8 mouse cellular contexts compared by ENCODE assay signal in the genomic region with DNA sequence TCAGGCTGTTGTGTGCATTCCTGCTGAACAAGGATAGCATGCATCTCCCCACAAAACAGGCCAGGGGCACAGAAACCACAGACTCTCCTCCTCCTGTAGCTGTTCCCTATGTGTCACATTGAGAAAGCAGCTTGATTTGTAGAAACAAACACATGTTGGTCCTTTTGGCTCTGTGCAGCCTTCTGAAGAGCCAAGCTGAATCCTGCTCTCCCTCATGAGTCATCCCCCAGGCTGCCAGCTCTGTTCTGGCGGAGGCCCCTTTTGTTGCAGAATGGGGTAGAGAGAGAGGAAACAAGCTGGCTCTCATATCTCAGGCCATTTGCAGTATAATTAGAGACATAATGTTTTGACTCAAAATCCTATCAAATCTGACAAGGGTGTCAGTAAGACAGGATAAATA.
DNase-seq lines count a peak whose midpoint lies in the region; ATAC-seq and TF ChIP-seq lines count a peak whose summit lies in the region.

No protein-coding gene starts in this region.

- H3K36me3 ChIP-seq in hindbrain, embryonic 15.5 days: no peaks in the 10 kb centered on the region
- no peaks in the 10 kb centered on the region for H3K36me3 ChIP-seq in hindbrain, embryonic 12.5 days
- no peaks in the 10 kb centered on the region for H3K36me3 ChIP-seq in heart, adult 2 months (ENCODE audit: control insufficient read depth, insufficient read depth, low read length)
- no peaks in the 10 kb centered on the region for H3K36me3 ChIP-seq in neural tube, embryonic 14.5 days (ENCODE audit: control insufficient read depth, insufficient read depth, low read length)

- no peak for TF ChIP-seq EP300 in heart, adult 2 months (IDR thresholded peaks at IDR 0.05; ENCODE audit: insufficient read depth, low read depth, low read length)

- H3K4me1 ChIP-seq in hindbrain, embryonic 15.5 days (replicated peaks): peaks cover 7% of the 10 kb centered on the region; the same call in 1 of the 2 replicates
- no peaks in the 10 kb centered on the region for H3K4me1 ChIP-seq in hindbrain, embryonic 12.5 days
- no peaks in the 10 kb centered on the region; the same call in 1 of the 2 replicates for H3K4me1 ChIP-seq in cerebellum, adult 2 months (ENCODE audit: control insufficient read depth, insufficient read depth, low read length)
- no peaks in the 10 kb centered on the region for H3K4me1 ChIP-seq in heart, adult 2 months (ENCODE audit: control insufficient read depth, insufficient read depth, low read length)
- H3K4me1 ChIP-seq in neural tube, embryonic 14.5 days (ENCODE audit: control insufficient read depth, insufficient read depth, low read length): no peaks in the 10 kb centered on the region

- H3K27me3 ChIP-seq in hindbrain, embryonic 15.5 days: no peaks in the 10 kb centered on the region
- H3K27me3 ChIP-seq in hindbrain, embryonic 12.5 days: no peaks in the 10 kb centered on the region
- H3K27me3 ChIP-seq in cerebellum, adult 2 months (ENCODE audit: control insufficient read depth, insufficient read depth, low read length): no peaks in the 10 kb centered on the region
- H3K27me3 ChIP-seq in heart, adult 2 months (ENCODE audit: control insufficient read depth, insufficient read depth, low read length): no peaks in the 10 kb centered on the region
- no peaks in the 10 kb centered on the region for H3K27me3 ChIP-seq in neural tube, embryonic 14.5 days (ENCODE audit: control insufficient read depth, insufficient read depth, low read length)

- H3K4me3 ChIP-seq in hindbrain, embryonic 15.5 days: no peak overlapping the region
- no peak overlapping the region for H3K4me3 ChIP-seq in hindbrain, embryonic 12.5 days
- H3K4me3 ChIP-seq in cerebellum, adult 2 months (replicated peaks; ENCODE audit: insufficient read depth, low read depth, low read length): no peak overlapping the region
- H3K4me3 ChIP-seq in heart, adult 2 months: no peak overlapping the region
- no peak overlapping the region for H3K4me3 ChIP-seq in neural tube, embryonic 14.5 days (ENCODE audit: low read depth, low read length)

- H3K79me2 ChIP-seq in heart, adult 2 months (replicated peaks; ENCODE audit: control insufficient read depth, insufficient read depth, low read length): no peaks in the 10 kb centered on the region

- no peak overlapping the region for H3K4me2 ChIP-seq in hindbrain, embryonic 15.5 days
- H3K4me2 ChIP-seq in hindbrain, embryonic 12.5 days (replicated peaks): no peak overlapping the region
- H3K4me2 ChIP-seq in neural tube, embryonic 14.5 days (ENCODE audit: low read depth, low read length): no peak overlapping the region

- 23% methylated on average over 1 of the region's 1 CpGs for WGBS in hindbrain, embryonic 15.5 days
- WGBS in hindbrain, embryonic 12.5 days: 59% methylated on average over 1 of the region's 1 CpGs
- 5% methylated on average over 1 of the region's 1 CpGs for WGBS in cerebellum, adult 2 months
- WGBS in heart, adult 2 months: 23% methylated on average over 1 of the region's 1 CpGs
- 43% methylated on average over 1 of the region's 1 CpGs for whole genome bisulfite sequencing in neural tube, embryonic 14.5 days

- intact Hi-C loops in heart, adult 2 months (cut with DNase I): loop anchor here (10.0 kb wide), 1 partner anchor 266 kb away; no protein-coding TSS in a partner anchor

- ATAC-seq in hindbrain, embryonic 15.5 days (ENCODE audit: low FRiP score, low read depth): peak; percentile 82
- ATAC-seq in hindbrain, embryonic 12.5 days (ENCODE audit: low FRiP score): no peak
- peak; percentile 29; the same call in 1 of the 2 replicates for ATAC-seq in neural tube, embryonic 14.5 days (ENCODE audit: low read depth)
- no peak for ATAC-seq in monocyte, adult 5-6 weeks (replicated peaks; ENCODE audit: insufficient number of reproducible peaks, low FRiP score, low TSS enrichment, poor library complexity, severe bottlenecking)

- H3K27ac ChIP-seq in hindbrain, embryonic 15.5 days (replicated peaks): no peak overlapping the region
- H3K27ac ChIP-seq in hindbrain, embryonic 12.5 days: no peak overlapping the region
- no peak overlapping the region for H3K27ac ChIP-seq in cerebellum, adult 2 months (ENCODE audit: insufficient read depth, low read length)
- no peak overlapping the region for H3K27ac ChIP-seq in heart, adult 2 months
- H3K27ac ChIP-seq in neural tube, embryonic 14.5 days (ENCODE audit: low read depth, low read length): no peak overlapping the region

- peak; percentile 59 to 81 for DNase-seq in cerebellum, adult 2 months
- DNase-seq in heart, adult 2 months: peak; percentile 77 to 79
- DNase-seq in left cerebral cortex, adult 18-20 months (ENCODE audit: low spot score in 2 of 2): peak; percentile 64 to 75
- no peak for DNase-seq in thymus, postnatal 25 days

- TF ChIP-seq CTCF in cerebellum, adult 2 months (IDR thresholded peaks at IDR 0.05; ENCODE audit: borderline replicate concordance, insufficient read depth, low read depth, low read length): no peak
- TF ChIP-seq CTCF in heart, adult 2 months (IDR thresholded peaks at IDR 0.05): no peak

- H3K9ac ChIP-seq in hindbrain, embryonic 15.5 days: no peak overlapping the region
- H3K9ac ChIP-seq in hindbrain, embryonic 12.5 days: no peak overlapping the region
- no peak overlapping the region for H3K9ac ChIP-seq in heart, adult 2 months (ENCODE audit: low read depth, low read length)
- H3K9ac ChIP-seq in neural tube, embryonic 14.5 days (replicated peaks; ENCODE audit: low read depth, low read length): no peak overlapping the region

- no peak for TF ChIP-seq POLR2A in cerebellum, adult 2 months (IDR thresholded peaks at IDR 0.05; ENCODE audit: borderline replicate concordance, insufficient read depth, low read length)
- TF ChIP-seq POLR2A in heart, adult 2 months (IDR thresholded peaks at IDR 0.05; ENCODE audit: insufficient read depth, low read depth, low read length): no peak

- H3K9me3 ChIP-seq in hindbrain, embryonic 15.5 days: no peaks in the 10 kb centered on the region
- no peaks in the 10 kb centered on the region for H3K9me3 ChIP-seq in hindbrain, embryonic 12.5 days (replicated peaks)
- H3K9me3 ChIP-seq in neural tube, embryonic 14.5 days (ENCODE audit: control insufficient read depth, low read length): no peaks in the 10 kb centered on the region

Comparison
In these comparisons a context has a peak if more than half of its experiments do, and no peak if none do; other contexts are left out.
1. ATAC-seq: peak in hindbrain, embryonic 15.5 days (single experiment) and neural tube, embryonic 14.5 days (single experiment); none in hindbrain, embryonic 12.5 days (single experiment) and monocyte, adult 5-6 weeks (single experiment).